Mouse (Mus musculus): ENCODE data around the gene Apoc1. TPM values are rescaled to one million over a fixed set of nuclear protein-coding genes. Genes with fewer than 3 reads are reported as not detected.

Apoc1 gene
- polyA plus RNA-seq, 1 experiment from 2014 or later: 1.9 TPM

GRCm38 (mm10) chr7:19651063-19651786 lies 41.2 kb downstream of the Apoc1 start:
- H3K9ac ChIP-seq: no peak overlapping the region
- H3K4me1 ChIP-seq (replicated peaks): no peaks in the 10 kb centered on the region
- no peak for ATAC-seq (ENCODE audit: low FRiP score, low read depth)
- no peaks in the 10 kb centered on the region for H3K27me3 ChIP-seq
- H3K9me3 ChIP-seq: no peaks in the 10 kb centered on the region
- H3K4me2 ChIP-seq: no peak overlapping the region
- H3K27ac ChIP-seq (replicated peaks): no peak overlapping the region
- H3K4me3 ChIP-seq: no peak overlapping the region
- peaks cover 55% of the 10 kb centered on the region for H3K36me3 ChIP-seq
- WGBS: 91% methylated on average over 6 of the region's 6 CpGs

GRCm38 (mm10) chr7:19641223-19641622 lies 51.2 kb downstream of the Apoc1 start:
- no peaks in the 10 kb centered on the region for H3K9me3 ChIP-seq
- H3K4me2 ChIP-seq: no peak overlapping the region
- H3K36me3 ChIP-seq: peaks cover 90% of the 10 kb centered on the region
- H3K4me1 ChIP-seq (replicated peaks): no peaks in the 10 kb centered on the region
- WGBS: 94% methylated on average over 4 of the region's 4 CpGs
- H3K9ac ChIP-seq: no peak overlapping the region
- H3K27ac ChIP-seq (replicated peaks): no peak overlapping the region
- H3K27me3 ChIP-seq: no peaks in the 10 kb centered on the region
- no peak overlapping the region for H3K4me3 ChIP-seq
- no peak for ATAC-seq (ENCODE audit: low FRiP score, low read depth)

Other genes starting within 250 kb of the Apoc1 start
- gene Mark4, start 233.8 kb downstream of the Apoc1 start, polyA plus RNA-seq (2015; fragmentation: Nextera tagmentation; extraction: Ambion mirVana): 18.4 and 18.7 TPM in 2 replicates
- 0.76 and 0.82 TPM in 2 replicates for gene Exoc3l2, start 229.3 kb downstream of the Apoc1 start, polyA plus RNA-seq (2015; fragmentation: Nextera tagmentation; extraction: Ambion mirVana)
- gene Bloc1s3, start 184.3 kb downstream of the Apoc1 start, polyA plus RNA-seq (2015; fragmentation: Nextera tagmentation; extraction: Ambion mirVana): 4.5 and 4.8 TPM in 2 replicates
- 39.4 and 41.4 TPM in 2 replicates for gene Trappc6a, start 184.3 kb downstream of the Apoc1 start, polyA plus RNA-seq (2015; fragmentation: Nextera tagmentation; extraction: Ambion mirVana)
- gene Nkpd1, start 174.8 kb downstream of the Apoc1 start, polyA plus RNA-seq (2015; fragmentation: Nextera tagmentation; extraction: Ambion mirVana): 1.1 and 1.2 TPM in 2 replicates
- gene Ppp1r37, start 129.6 kb downstream of the Apoc1 start, polyA plus RNA-seq (2015; fragmentation: Nextera tagmentation; extraction: Ambion mirVana): 42.5 and 46.6 TPM in 2 replicates
- gene Zfp296, start 115.4 kb downstream of the Apoc1 start, polyA plus RNA-seq (2015; fragmentation: Nextera tagmentation; extraction: Ambion mirVana): 0.19 and 0.47 TPM in 2 replicates
- 152 TPM in 2 replicates for gene Gemin7, start 115.1 kb downstream of the Apoc1 start, polyA plus RNA-seq (2015; fragmentation: Nextera tagmentation; extraction: Ambion mirVana)
- 56.0 and 60.7 TPM in 2 replicates for gene Clasrp, start 88.2 kb downstream of the Apoc1 start, polyA plus RNA-seq (2015; fragmentation: Nextera tagmentation; extraction: Ambion mirVana)
- gene Relb, start 63.2 kb downstream of the Apoc1 start, polyA plus RNA-seq (2015; fragmentation: Nextera tagmentation; extraction: Ambion mirVana): 7.0 and 7.2 TPM in 2 replicates
- 134 and 143 TPM in 2 replicates for gene Clptm1, start 27.6 kb downstream of the Apoc1 start, polyA plus RNA-seq (2015; fragmentation: Nextera tagmentation; extraction: Ambion mirVana)
- gene Apoc2, start 14.7 kb downstream of the Apoc1 start, polyA plus RNA-seq (2015; fragmentation: Nextera tagmentation; extraction: Ambion mirVana): 0.58 and 1.1 TPM in 2 replicates
- gene Gm44805, start 11.2 kb downstream of the Apoc1 start, polyA plus RNA-seq (2015; fragmentation: Nextera tagmentation; extraction: Ambion mirVana): not detected in 2 replicates
- gene Apoc4, start 11.2 kb downstream of the Apoc1 start, polyA plus RNA-seq (2015; fragmentation: Nextera tagmentation; extraction: Ambion mirVana): not detected in 2 replicates
- gene Apoe, start 6.5 kb upstream of the Apoc1 start, polyA plus RNA-seq (2015; fragmentation: Nextera tagmentation; extraction: Ambion mirVana): 624 and 744 TPM in 2 replicates
- 155 and 158 TPM in 2 replicates for gene Tomm40, start 22.8 kb upstream of the Apoc1 start, polyA plus RNA-seq (2015; fragmentation: Nextera tagmentation; extraction: Ambion mirVana)
- 58.9 and 60.4 TPM in 2 replicates for gene Nectin2, start 57.8 kb upstream of the Apoc1 start, polyA plus RNA-seq (2015; fragmentation: Nextera tagmentation; extraction: Ambion mirVana)
- 20.0 and 20.7 TPM in 2 replicates for gene Bcam, start 78.4 kb upstream of the Apoc1 start, polyA plus RNA-seq (2015; fragmentation: Nextera tagmentation; extraction: Ambion mirVana)
- 0.37 TPM in 1 of 2 replicates, not detected in the other for gene Cblc, start 104.1 kb upstream of the Apoc1 start, polyA plus RNA-seq (2015; fragmentation: Nextera tagmentation; extraction: Ambion mirVana)
- 0.92 and 1.4 TPM in 2 replicates for gene Bcl3, start 130.1 kb upstream of the Apoc1 start, polyA plus RNA-seq (2015; fragmentation: Nextera tagmentation; extraction: Ambion mirVana)
- gene Gm19345, start 159.3 kb upstream of the Apoc1 start, polyA plus RNA-seq (2015; fragmentation: Nextera tagmentation; extraction: Ambion mirVana): 15.7 and 17.1 TPM in 2 replicates
- gene Ceacam16, start 168.6 kb upstream of the Apoc1 start, polyA plus RNA-seq (2015; fragmentation: Nextera tagmentation; extraction: Ambion mirVana): 0.92 and 2.0 TPM in 2 replicates
- gene Ceacam19, start 195.3 kb upstream of the Apoc1 start, polyA plus RNA-seq (2015; fragmentation: Nextera tagmentation; extraction: Ambion mirVana): not detected in 2 replicates
- gene Pvr, start 228.5 kb upstream of the Apoc1 start, polyA plus RNA-seq (2015; fragmentation: Nextera tagmentation; extraction: Ambion mirVana): 9.6 and 10.0 TPM in 2 replicates

Data from hindbrain, embryonic 15.5 days (tissue).